Mouse (Mus musculus): ENCODE data around the gene Pygb. TPM values are rescaled to one million over a fixed set of nuclear protein-coding genes. Genes with fewer than 3 reads are reported as not detected.

Pygb gene
- polyA plus RNA-seq, 1 experiment from 2014 or later, result 28.8 TPM

DNA sequence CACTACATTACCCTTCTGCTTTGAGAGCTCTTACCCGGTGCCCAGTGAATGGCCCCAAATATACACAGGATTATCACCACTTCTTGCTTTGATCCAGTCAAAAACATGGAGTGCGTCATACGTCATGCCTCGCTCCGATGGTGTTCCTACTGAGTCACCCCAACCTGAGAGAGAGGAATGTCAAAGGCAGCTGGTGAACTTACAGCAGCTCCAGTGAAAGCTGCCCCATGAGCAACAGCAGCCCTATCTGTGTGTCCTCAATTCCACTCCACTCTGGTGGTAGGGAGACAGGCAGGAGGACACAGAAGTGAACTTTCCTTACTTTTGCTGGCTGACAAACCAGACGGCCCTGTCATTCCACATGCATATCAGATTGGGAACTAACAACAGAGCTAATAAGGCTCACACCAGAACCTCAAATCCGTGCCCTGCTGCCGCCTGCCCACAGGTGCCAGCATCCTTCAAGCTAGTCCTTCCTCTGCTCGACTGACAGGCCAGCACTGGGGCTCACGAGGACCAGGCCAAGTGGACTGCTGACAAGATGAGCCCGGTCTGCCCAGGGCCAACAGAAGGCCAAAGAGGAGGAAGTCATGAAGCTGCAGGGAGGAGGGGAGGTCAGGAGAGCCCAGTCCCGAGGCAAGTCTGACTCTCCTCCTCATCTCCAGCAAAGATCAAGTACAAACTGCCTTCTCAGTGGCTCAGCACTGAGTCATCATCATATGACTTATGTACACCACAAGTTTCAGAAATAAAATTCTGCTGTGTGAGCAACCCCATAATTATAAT is 53.3 kb downstream of the Pygb start:
- peak; percentile 39 for ATAC-seq (ENCODE audit: insufficient read depth)
- Histone ChIP-seq H3K36me3 (replicated peaks) (no peaks in the 10 kb centered on the region), H3K27ac (replicated peaks) (no peak overlapping the region), H3K4me1 (replicated peaks) (no peaks in the 10 kb centered on the region), H3K4me2 (no peak overlapping the region), H3K9me3 (replicated peaks) (no peaks in the 10 kb centered on the region), H3K9ac (no peak overlapping the region), H3K27me3 (no peaks in the 10 kb centered on the region), H3K4me3 (replicated peaks) (no peak overlapping the region)
- WGBS (ENCODE audit: insufficient replicate concordance), result 61% methylated on average over 12 of the region's 12 CpGs

DNA sequence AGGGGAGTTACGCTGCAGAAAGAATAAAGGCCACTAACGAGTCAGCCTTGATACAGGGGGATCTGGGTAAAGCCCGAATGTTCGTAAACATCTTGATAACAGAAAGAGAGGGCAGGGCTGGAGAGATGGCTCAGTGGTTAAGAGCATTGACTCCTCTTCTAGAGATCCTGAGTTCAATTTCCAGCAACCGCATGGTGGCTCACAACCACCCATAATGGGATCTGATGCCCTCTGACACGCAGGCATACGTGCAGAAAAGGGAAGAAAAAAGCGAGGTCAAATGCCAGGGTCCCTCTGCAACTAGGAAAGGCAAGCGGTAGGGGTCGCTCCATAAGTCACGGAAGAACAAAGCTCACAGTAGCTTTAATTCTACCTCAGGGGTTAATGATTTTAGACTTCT is 54.6 kb downstream of the Pygb start:
- 70% methylated on average over 11 of the region's 11 CpGs for WGBS (ENCODE audit: insufficient replicate concordance)

DNA sequence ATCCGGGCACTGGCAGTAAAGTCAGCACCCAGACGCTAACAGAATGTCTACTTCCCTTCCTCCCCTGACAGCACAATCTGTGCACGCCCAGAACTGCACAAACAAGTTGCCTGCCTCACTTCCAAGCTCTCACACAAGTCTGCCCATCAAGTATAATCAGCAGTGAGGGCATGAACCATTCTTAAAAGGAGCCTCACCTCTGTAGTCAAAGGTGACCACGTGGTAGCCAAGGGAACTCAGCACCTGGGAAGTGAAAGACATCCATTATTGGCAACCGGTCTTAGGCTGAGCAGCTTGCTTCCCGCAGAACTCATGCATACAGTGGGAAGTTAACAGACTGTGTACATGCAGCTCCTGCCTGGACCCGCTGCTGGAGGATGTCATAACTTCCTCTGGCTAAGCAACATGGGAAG is 55.5 kb downstream of the Pygb start:
- H3K27ac ChIP-seq (replicated peaks), result no peak overlapping the region
- H3K4me1 ChIP-seq (replicated peaks), result no peaks in the 10 kb centered on the region
- no peak overlapping the region for H3K4me3 ChIP-seq (replicated peaks)
- H3K36me3 ChIP-seq (replicated peaks), result no peaks in the 10 kb centered on the region
- H3K27me3 ChIP-seq, result no peaks in the 10 kb centered on the region
- no peak overlapping the region for H3K4me2 ChIP-seq
- H3K9me3 ChIP-seq (replicated peaks), result no peaks in the 10 kb centered on the region
- 57% methylated on average over 7 of the region's 7 CpGs for WGBS (ENCODE audit: insufficient replicate concordance)
- no peak for ATAC-seq (ENCODE audit: insufficient read depth)
- H3K9ac ChIP-seq, result no peak overlapping the region

More for the DNA sequence above, 54.6 kb downstream of the Pygb start:
- Histone ChIP-seq H3K27ac (replicated peaks) (no peak overlapping the region), H3K9ac (no peak overlapping the region), H3K4me3 (replicated peaks) (no peak overlapping the region), H3K4me1 (replicated peaks) (no peaks in the 10 kb centered on the region), H3K4me2 (no peak overlapping the region), H3K36me3 (replicated peaks) (no peaks in the 10 kb centered on the region), H3K9me3 (replicated peaks) (no peaks in the 10 kb centered on the region), H3K27me3 (no peaks in the 10 kb centered on the region)
- ATAC-seq (ENCODE audit: insufficient read depth), result no peak

- H3K27ac ChIP-seq (replicated peaks), result no peak overlapping the region
- H3K4me3 ChIP-seq (replicated peaks), result no peak overlapping the region
- no peaks in the 10 kb centered on the region for H3K36me3 ChIP-seq (replicated peaks)
- H3K9me3 ChIP-seq (replicated peaks), result no peaks in the 10 kb centered on the region
- H3K9ac ChIP-seq, result no peak overlapping the region
- no peaks in the 10 kb centered on the region for H3K4me1 ChIP-seq (replicated peaks)
- no peak for ATAC-seq (ENCODE audit: insufficient read depth)
- WGBS (ENCODE audit: insufficient replicate concordance), result 65% methylated on average over 1 of the region's 1 CpGs
- H3K4me2 ChIP-seq, result no peak overlapping the region
- H3K27me3 ChIP-seq, result no peaks in the 10 kb centered on the region
Measured at GRCm38 (mm10) chr2:150844798-150845197, 58.3 kb downstream of the Pygb start.

GRCm38 (mm10) chr2:150847436-150847995 is 61.0 kb downstream of the Pygb start:
- ATAC-seq (ENCODE audit: insufficient read depth), result no peak
- Histone ChIP-seq H3K9ac (no peak overlapping the region), H3K4me2 (no peak overlapping the region), H3K27me3 (no peaks in the 10 kb centered on the region), H3K27ac (replicated peaks) (no peak overlapping the region), H3K4me1 (replicated peaks) (no peaks in the 10 kb centered on the region), H3K36me3 (replicated peaks) (no peaks in the 10 kb centered on the region), H3K9me3 (replicated peaks) (no peaks in the 10 kb centered on the region), H3K4me3 (replicated peaks) (no peak overlapping the region)
- 72% methylated on average over 8 of the region's 8 CpGs for WGBS (ENCODE audit: insufficient replicate concordance)

GRCm38 (mm10) chr2:150851251-150851650 is 64.7 kb downstream of the Pygb start:
- 38% methylated on average over 9 of the region's 9 CpGs for WGBS (ENCODE audit: insufficient replicate concordance)
- no peak overlapping the region for H3K4me2 ChIP-seq
- no peaks in the 10 kb centered on the region for H3K27me3 ChIP-seq
- no peaks in the 10 kb centered on the region for H3K4me1 ChIP-seq (replicated peaks)
- ATAC-seq (ENCODE audit: insufficient read depth), result no peak
- H3K4me3 ChIP-seq (replicated peaks), result no peak overlapping the region
- H3K36me3 ChIP-seq (replicated peaks), result no peaks in the 10 kb centered on the region
- no peak overlapping the region for H3K9ac ChIP-seq
- no peak overlapping the region for H3K27ac ChIP-seq (replicated peaks)
- H3K9me3 ChIP-seq (replicated peaks), result no peaks in the 10 kb centered on the region

DNA sequence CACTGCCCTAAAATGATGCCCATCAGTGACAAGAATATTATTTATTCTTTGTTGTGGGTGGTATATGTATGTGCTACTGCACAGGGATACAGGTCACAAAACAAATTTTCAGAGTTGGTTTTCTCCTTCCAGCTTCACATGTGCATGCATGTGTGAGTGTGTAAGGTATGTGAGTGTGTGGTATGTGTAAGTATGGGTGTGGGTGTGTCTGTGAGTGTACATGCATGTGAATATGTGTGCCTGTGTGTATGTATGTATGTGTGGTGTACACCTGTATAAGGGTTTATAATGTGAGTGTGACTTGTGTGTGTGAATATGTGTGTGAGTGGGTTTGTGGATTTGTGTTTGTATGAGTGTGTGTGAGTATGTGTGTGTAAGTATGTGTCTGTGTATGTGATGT is 68.7 kb downstream of the Pygb start:
- Histone ChIP-seq H3K9me3 (replicated peaks) (no peaks in the 10 kb centered on the region), H3K4me1 (replicated peaks) (no peaks in the 10 kb centered on the region), H3K27ac (replicated peaks) (no peak overlapping the region), H3K4me3 (replicated peaks) (no peak overlapping the region), H3K36me3 (replicated peaks) (no peaks in the 10 kb centered on the region), H3K9ac (no peak overlapping the region), H3K27me3 (no peaks in the 10 kb centered on the region), H3K4me2 (no peak overlapping the region)
- no peak for ATAC-seq (ENCODE audit: insufficient read depth)

DNA sequence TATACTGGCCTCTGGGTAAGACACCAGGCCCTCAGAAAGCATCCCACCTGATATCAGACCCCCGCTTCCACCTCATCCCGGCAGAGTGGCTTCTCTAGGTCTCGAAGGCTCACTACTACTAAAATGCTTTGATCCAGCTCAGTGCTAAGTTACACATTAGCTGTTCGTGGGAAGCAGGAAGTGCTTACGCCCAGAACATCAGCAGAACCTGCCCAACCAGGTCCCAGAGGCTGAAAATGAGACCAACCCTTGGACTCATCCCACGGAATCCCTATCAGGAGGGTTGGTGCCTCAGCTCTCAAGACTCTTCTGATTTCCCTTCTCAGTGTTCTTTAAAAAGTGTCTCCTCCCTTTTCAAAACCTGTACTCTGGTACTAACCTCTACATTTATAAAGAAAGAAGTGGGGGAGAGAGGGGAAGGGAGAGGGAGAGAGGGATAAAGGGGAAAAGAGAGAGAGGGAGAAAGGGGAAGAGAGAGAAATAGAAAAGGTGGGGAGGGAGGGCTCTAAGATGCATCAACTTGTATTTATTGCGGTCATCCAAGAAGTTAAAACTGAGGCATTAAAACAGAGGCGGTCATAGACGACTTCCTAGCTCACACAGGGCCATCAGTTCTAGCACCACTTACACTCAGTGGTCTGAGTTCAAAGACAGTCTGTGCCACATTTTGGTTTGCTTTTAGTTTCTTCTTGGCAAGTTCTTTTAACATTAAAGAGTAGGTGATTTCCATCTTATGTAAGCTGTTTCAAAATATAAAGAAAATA is 72.4 kb downstream of the Pygb start:
- Histone ChIP-seq H3K4me2 (no peak overlapping the region), H3K9me3 (replicated peaks) (no peaks in the 10 kb centered on the region), H3K36me3 (replicated peaks) (no peaks in the 10 kb centered on the region), H3K4me3 (replicated peaks) (no peak overlapping the region), H3K27ac (replicated peaks) (no peak overlapping the region), H3K9ac (no peak overlapping the region), H3K27me3 (no peaks in the 10 kb centered on the region), H3K4me1 (replicated peaks) (no peaks in the 10 kb centered on the region)
- no peak for ATAC-seq (ENCODE audit: insufficient read depth)
- WGBS (ENCODE audit: insufficient replicate concordance), result 68% methylated on average over 9 of the region's 9 CpGs

- 66% methylated on average over 11 of the region's 11 CpGs for WGBS (ENCODE audit: insufficient replicate concordance)
Measured at GRCm38 (mm10) chr2:150859709-150860470, 73.4 kb downstream of the Pygb start.

DNA sequence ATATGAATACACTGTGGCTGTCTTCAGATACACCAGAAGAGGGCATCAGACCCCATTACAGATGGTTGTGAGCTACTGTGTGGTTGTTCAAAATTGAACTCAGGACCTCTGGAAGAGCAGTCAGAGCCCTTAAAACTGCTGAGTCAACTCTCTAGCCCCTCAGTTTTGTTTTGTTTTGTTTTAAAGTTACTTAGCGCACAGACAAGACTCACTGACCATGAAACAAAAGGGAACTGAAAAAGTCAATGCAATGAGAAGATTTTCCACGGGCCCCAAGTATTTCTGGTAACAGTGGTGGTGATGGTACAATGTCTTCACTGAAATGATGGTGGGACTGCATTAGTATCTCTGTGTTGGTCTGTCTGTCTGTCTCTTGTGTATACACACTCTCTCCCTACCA is 74.6 kb downstream of the Pygb start:
- ATAC-seq (ENCODE audit: insufficient read depth), result no peak
- WGBS (ENCODE audit: insufficient replicate concordance), result 54% methylated on average over 2 of the region's 2 CpGs
- H3K9ac ChIP-seq, result no peak overlapping the region

More at GRCm38 (mm10) chr2:150859709-150860470, 73.4 kb downstream of the Pygb start:
- H3K9ac ChIP-seq, result no peak overlapping the region
- no peak overlapping the region for H3K27ac ChIP-seq (replicated peaks)
- H3K4me1 ChIP-seq (replicated peaks), result no peaks in the 10 kb centered on the region
- H3K27me3 ChIP-seq, result no peaks in the 10 kb centered on the region
- no peaks in the 10 kb centered on the region for H3K9me3 ChIP-seq (replicated peaks)
- H3K4me2 ChIP-seq, result no peak overlapping the region
- H3K4me3 ChIP-seq (replicated peaks), result no peak overlapping the region
- no peak for ATAC-seq (ENCODE audit: insufficient read depth)
- no peaks in the 10 kb centered on the region for H3K36me3 ChIP-seq (replicated peaks)

GRCm38 (mm10) chr2:150867021-150867420 is 80.5 kb downstream of the Pygb start:
- no peak for ATAC-seq (ENCODE audit: insufficient read depth)
- WGBS (ENCODE audit: insufficient replicate concordance), result 81% methylated on average over 2 of the region's 2 CpGs
- no peak overlapping the region for H3K27ac ChIP-seq (replicated peaks)
- no peak overlapping the region for H3K4me2 ChIP-seq
- H3K9me3 ChIP-seq (replicated peaks), result no peaks in the 10 kb centered on the region
- no peaks in the 10 kb centered on the region for H3K36me3 ChIP-seq (replicated peaks)
- no peaks in the 10 kb centered on the region for H3K4me1 ChIP-seq (replicated peaks)
- no peaks in the 10 kb centered on the region for H3K27me3 ChIP-seq
- no peak overlapping the region for H3K4me3 ChIP-seq (replicated peaks)
- no peak overlapping the region for H3K9ac ChIP-seq

More for the DNA sequence above, 74.6 kb downstream of the Pygb start:
- no peak overlapping the region for H3K4me2 ChIP-seq
- H3K4me1 ChIP-seq (replicated peaks), result no peaks in the 10 kb centered on the region
- no peak overlapping the region for H3K27ac ChIP-seq (replicated peaks)
- no peaks in the 10 kb centered on the region for H3K36me3 ChIP-seq (replicated peaks)
- H3K9me3 ChIP-seq (replicated peaks), result no peaks in the 10 kb centered on the region
- no peak overlapping the region for H3K4me3 ChIP-seq (replicated peaks)
- H3K27me3 ChIP-seq, result no peaks in the 10 kb centered on the region

Measured in liver, embryonic 15.5 days (tissue).